Mouse (Mus musculus) heart, adult 18-20 months (tissue): ENCODE measurements around the gene Man2b2. TPM values are rescaled to one million over a fixed set of nuclear protein-coding genes. Genes with fewer than 3 reads are reported as not detected.

Experiments used
- DNase-seq, 2 experiments: peaks; one replicate each; pipeline ENCODE4 v3.0.0; 2021 to 2022; ENCODE audit warnings: mixed read lengths in 1 of 2
- long read RNA-seq, 2 experiments: library from polyadenylated mRNA; stranded (forward); transcript quantifications; one replicate each; pipeline ENCODE4 v2.0.0; 2021
- total RNA-seq, 2 experiments: library from RNA; stranded (reverse); gene quantifications; 2 replicates each; pipeline ENCODE4 v1.2.3; 2021

The Man2b2 gene
- total RNA-seq, result 10 to 100 TPM; 24.6 to 27.4 TPM
- long read RNA-seq, experiment 1, transcript Man2b2-201 (19 exons, 3,330 nt), result major isoform, 15 of 23 reads
- long read RNA-seq, experiment 1, partial matches to known transcripts, result 4 of 23 reads
- long read RNA-seq, experiment 1, other reads (novel, unspliced or antisense), result 4 of 23 reads
- long read RNA-seq, experiment 2, transcript Man2b2-201 (19 exons, 3,330 nt), result major isoform, 6 of 8 reads
- long read RNA-seq, experiment 2, partial matches to known transcripts, result 2 of 8 reads
- long read RNA-seq, experiment 2, other reads (novel, unspliced or antisense), result 0 of 8 reads

GRCm38 (mm10) chr5:36829913-36830879 is at the start of gene Man2b2:
Gene Man2b2 (minus strand): TSS chr5:36830653.
- DNase-seq, result peak; percentile 90 to 95

- DNase-seq, result no peak
These were observed 48.3 kb upstream of the Man2b2 start for GRCm38 (mm10) chr5:36878801-36879200.

GRCm38 (mm10) chr5:36877641-36878040 is 47.2 kb upstream of the Man2b2 start:
- no peak for DNase-seq

GRCm38 (mm10) chr5:36876777-36877396 is 46.4 kb upstream of the Man2b2 start:
- no peak for DNase-seq

- no peak for DNase-seq
These were observed 45.5 kb upstream of the Man2b2 start for GRCm38 (mm10) chr5:36875956-36876355.

GRCm38 (mm10) chr5:36870916-36871315 is 40.5 kb upstream of the Man2b2 start:
- DNase-seq, result no peak

- DNase-seq, result no peak
These were observed 39.3 kb upstream of the Man2b2 start for GRCm38 (mm10) chr5:36869578-36870236.

GRCm38 (mm10) chr5:36869186-36869577 is 38.7 kb upstream of the Man2b2 start:
- no peak for DNase-seq

GRCm38 (mm10) chr5:36868266-36869090 is 38.0 kb upstream of the Man2b2 start, which contains the start of gene Ppp2r2c:
Gene Ppp2r2c (plus strand): TSS chr5:36868513.
- DNase-seq, result no peak

- no peak for DNase-seq
These were observed 37.1 kb upstream of the Man2b2 start for GRCm38 (mm10) chr5:36867561-36867960.

GRCm38 (mm10) chr5:36866701-36867250 is 36.3 kb upstream of the Man2b2 start:
- no peak for DNase-seq

- no peak for DNase-seq
These were observed 30.6 kb upstream of the Man2b2 start for GRCm38 (mm10) chr5:36861084-36861483.

- DNase-seq, result no peak
These were observed 27.1 kb upstream of the Man2b2 start for GRCm38 (mm10) chr5:36857546-36857945.

GRCm38 (mm10) chr5:36856529-36856928 is 26.1 kb upstream of the Man2b2 start:
- DNase-seq, result no peak

GRCm38 (mm10) chr5:36855180-36855579 is 24.7 kb upstream of the Man2b2 start:
- no peak for DNase-seq

- DNase-seq, result no peak
These were observed 21.1 kb upstream of the Man2b2 start for GRCm38 (mm10) chr5:36851572-36851971.

GRCm38 (mm10) chr5:36844490-36844889 is 14.0 kb upstream of the Man2b2 start:
- no peak for DNase-seq

- DNase-seq, result no peak
These were observed 11.2 kb upstream of the Man2b2 start for GRCm38 (mm10) chr5:36841701-36842100.

- DNase-seq, result no peak
These were observed 9.6 kb upstream of the Man2b2 start for GRCm38 (mm10) chr5:36840092-36840491.

- no peak for DNase-seq
These were observed 9.1 kb upstream of the Man2b2 start for GRCm38 (mm10) chr5:36839602-36840001.

GRCm38 (mm10) chr5:36839032-36839431 is 8.6 kb upstream of the Man2b2 start:
- DNase-seq, result no peak
